Mouse (Mus musculus): ENCODE measurements at regions not wholly inside any gene's neighbourhood (a gene's known extent, or its start where the extent isn't known, plus 50 kb on each side); places are given as distances from the start of the nearest gene placed in this dataset.
A peak's percentile ranks its signal among the peaks of the same experiment; 100 is the strongest.

DNA sequence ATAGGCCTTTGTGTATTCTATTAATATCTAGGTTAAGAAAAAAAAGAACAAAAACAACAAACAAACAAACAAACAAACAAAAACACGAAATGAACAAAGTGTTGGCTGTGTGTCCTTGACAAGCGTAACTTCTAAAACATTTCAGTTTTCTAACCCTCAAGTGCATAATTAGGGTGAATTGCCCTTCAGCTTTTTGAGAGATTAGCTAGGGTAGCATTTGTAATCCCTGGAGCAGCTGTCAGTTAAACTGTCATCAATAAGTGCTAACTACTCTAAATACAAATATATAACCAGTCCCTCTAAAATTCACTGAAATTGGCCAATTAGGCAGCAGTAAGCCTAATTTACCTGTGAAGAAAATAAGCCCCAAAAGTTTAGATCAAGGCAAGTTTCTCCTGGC lies 467.6 kb downstream of the Gabrg2 start:
- Histone ChIP-seq H3K4me3 (ENCODE audit: insufficient read depth, low read length) (no peak overlapping the region), H3K4me1 (ENCODE audit: control insufficient read depth, insufficient read depth, low read length) (no peaks in the 10 kb centered on the region; the same call in 1 of the 2 replicates), H3K27ac (ENCODE audit: insufficient read depth, low read length) (no peak overlapping the region)
- no peak for TF ChIP-seq CTCF (IDR thresholded peaks at IDR 0.05; ENCODE audit: extremely low read depth, insufficient read depth, low read length)
- no peak for TF ChIP-seq POLR2A (IDR thresholded peaks at IDR 0.05; ENCODE audit: extremely low read depth, insufficient read depth, low read length)

DNA sequence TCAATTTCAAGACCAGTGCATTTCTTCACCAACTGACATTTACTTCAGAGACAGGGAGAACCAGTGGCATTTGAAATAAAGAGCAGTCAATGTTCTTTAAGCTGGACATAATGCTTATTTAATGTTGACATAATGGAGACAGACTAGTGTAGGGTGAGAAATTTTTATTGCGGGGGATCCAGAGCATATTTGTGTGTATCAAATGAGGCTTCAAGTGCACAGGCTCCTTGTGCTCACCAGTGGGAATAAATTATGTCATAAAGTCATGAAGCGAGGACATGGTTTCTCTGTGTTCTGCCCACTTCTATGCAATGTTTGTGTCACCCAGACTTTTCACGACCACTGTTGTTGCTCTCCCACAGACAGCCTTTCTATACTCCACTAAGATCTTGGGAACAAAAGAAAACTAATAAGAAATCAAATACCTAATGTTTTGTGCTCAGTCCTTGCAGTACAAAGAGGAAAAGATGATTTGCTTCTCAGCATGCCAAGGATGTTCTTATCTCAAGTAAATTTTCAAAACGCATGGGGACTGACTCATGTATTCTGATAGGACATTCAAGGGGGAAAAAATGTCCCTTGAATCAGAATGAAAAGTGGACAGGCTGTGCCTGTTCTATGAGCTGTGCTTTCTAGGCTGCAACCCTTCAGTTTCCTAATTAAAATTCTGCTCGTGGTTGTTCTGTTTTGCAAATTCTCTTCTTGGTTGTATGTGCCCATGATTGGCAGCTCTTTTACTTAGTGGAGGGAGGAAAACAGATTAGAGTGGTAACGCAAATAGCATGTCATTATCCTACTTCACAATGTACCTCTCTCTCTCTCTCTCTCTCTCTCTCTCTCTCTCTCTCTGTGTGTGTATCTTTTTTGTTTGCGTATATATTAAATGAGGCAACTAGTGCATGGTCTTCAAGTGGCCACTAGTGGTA lies 468.4 kb downstream of the Gabrg2 start:
- TF ChIP-seq POLR2A (IDR thresholded peaks at IDR 0.05; ENCODE audit: extremely low read depth, insufficient read depth, low read length) (no peak), CTCF (IDR thresholded peaks at IDR 0.05; ENCODE audit: extremely low read depth, insufficient read depth, low read length) (no peak)
- Histone ChIP-seq H3K4me3 (ENCODE audit: insufficient read depth, low read length) (no peak overlapping the region), H3K27ac (ENCODE audit: insufficient read depth, low read length) (no peak overlapping the region), H3K4me1 (ENCODE audit: control insufficient read depth, insufficient read depth, low read length) (no peaks in the 10 kb centered on the region; the same call in 1 of the 2 replicates)

DNA sequence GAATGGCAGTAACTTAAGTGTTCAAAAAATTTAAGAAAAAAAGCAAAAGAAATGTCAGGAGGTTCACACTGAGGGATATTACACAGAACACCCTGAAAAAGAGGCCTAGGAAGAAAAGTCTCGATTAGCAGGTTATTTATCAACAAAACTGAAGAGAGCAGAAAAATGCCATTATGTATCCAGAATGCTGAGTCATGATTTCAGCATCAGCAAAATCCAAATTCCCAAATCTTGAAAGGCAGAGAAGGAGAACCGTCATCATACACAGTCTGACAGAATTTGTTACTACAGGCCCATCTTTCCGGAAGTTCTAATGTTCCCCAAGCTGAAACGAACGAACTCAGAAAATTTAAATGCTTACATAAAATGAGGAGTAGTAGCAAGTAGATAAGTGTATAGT lies 475.7 kb downstream of the Gabrg2 start:
- Histone ChIP-seq H3K27ac (ENCODE audit: insufficient read depth, low read length) (no peak overlapping the region), H3K4me1 (ENCODE audit: control insufficient read depth, insufficient read depth, low read length) (no peaks in the 10 kb centered on the region), H3K4me3 (ENCODE audit: insufficient read depth, low read length) (no peak overlapping the region)
- TF ChIP-seq CTCF (IDR thresholded peaks at IDR 0.05; ENCODE audit: extremely low read depth, insufficient read depth, low read length) (no peak), POLR2A (IDR thresholded peaks at IDR 0.05; ENCODE audit: extremely low read depth, insufficient read depth, low read length) (no peak)

DNA sequence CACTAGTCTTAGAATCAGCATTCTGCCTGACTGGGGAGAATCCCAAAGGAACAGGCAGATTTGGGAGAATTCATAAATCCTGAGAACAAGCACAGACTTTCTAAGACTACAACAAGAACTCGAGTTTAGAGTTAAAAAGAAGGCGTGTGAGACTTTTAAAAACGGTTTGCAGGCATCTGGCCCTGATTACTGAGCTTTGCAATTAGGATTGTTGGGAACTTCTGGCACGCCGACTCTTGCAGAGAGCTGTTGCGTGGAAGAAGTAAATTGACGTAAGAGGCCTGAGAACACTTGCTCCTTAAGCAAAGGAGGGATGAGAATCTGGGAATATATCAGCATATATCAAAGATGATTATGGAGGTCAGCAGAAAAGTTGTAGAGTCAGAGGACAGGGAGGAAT lies 507.4 kb downstream of the Gabrg2 start:
- TF ChIP-seq POLR2A (IDR thresholded peaks at IDR 0.05; ENCODE audit: extremely low read depth, insufficient read depth, low read length) = no peak
- no peak for TF ChIP-seq CTCF (IDR thresholded peaks at IDR 0.05; ENCODE audit: extremely low read depth, insufficient read depth, low read length)
- H3K4me3 ChIP-seq (ENCODE audit: insufficient read depth, low read length) = no peak overlapping the region
- peaks cover 2% of the 10 kb centered on the region; the same call in 1 of the 2 replicates for H3K4me1 ChIP-seq (ENCODE audit: control insufficient read depth, insufficient read depth, low read length)
- no peak overlapping the region for H3K27ac ChIP-seq (ENCODE audit: insufficient read depth, low read length)

DNA sequence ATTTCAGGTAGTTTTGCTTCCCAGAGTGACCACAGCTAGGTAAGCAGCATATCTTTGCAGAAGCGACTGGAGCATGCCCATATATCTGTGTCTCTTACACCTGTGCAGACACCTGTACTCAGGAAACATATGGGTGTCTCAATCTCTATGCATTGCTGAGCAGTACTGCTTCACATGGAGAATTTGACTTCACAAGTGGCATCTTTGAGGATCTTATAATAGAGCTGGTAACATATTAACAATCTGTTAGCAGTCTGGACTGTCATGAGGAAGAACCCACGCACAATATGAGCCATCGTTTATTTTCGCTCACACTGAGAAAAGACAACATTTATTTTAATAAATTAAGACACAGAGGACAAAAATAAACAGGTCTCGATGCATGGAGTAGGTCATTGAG lies 508.7 kb downstream of the Gabrg2 start:
- H3K4me3 ChIP-seq (ENCODE audit: insufficient read depth, low read length) = no peak overlapping the region
- TF ChIP-seq CTCF (IDR thresholded peaks at IDR 0.05; ENCODE audit: extremely low read depth, insufficient read depth, low read length) = no peak
- no peak for TF ChIP-seq POLR2A (IDR thresholded peaks at IDR 0.05; ENCODE audit: extremely low read depth, insufficient read depth, low read length)
- peaks cover 2% of the 10 kb centered on the region; the same call in 1 of the 2 replicates for H3K4me1 ChIP-seq (ENCODE audit: control insufficient read depth, insufficient read depth, low read length)
- peak overlapping the region; percentile 40; the same call in 1 of the 2 replicates for H3K27ac ChIP-seq (ENCODE audit: insufficient read depth, low read length)

DNA sequence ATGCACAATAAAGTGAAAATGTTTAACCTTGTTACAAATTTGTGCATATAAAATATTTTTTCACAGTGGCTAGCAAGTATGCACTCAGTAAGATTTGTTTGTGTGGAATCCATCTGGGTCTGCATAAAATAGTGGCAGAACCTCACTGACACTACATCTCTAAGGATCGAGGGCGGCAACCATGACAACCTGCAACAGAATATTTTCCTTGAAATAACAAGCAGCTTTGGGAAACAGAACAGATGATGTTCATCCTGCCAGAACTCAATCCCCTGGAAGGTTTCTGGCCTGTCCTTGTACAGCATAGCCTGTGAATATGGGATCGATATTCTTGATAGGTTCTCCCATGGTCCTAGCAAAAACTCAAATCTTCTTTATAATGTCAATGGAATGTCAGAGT lies 509.4 kb downstream of the Gabrg2 start:
- H3K4me1 ChIP-seq (ENCODE audit: control insufficient read depth, insufficient read depth, low read length) = peaks cover 2% of the 10 kb centered on the region; the same call in 1 of the 2 replicates
- TF ChIP-seq POLR2A (IDR thresholded peaks at IDR 0.05; ENCODE audit: extremely low read depth, insufficient read depth, low read length) (no peak), CTCF (IDR thresholded peaks at IDR 0.05; ENCODE audit: extremely low read depth, insufficient read depth, low read length) (no peak)
- no peak overlapping the region for H3K4me3 ChIP-seq (ENCODE audit: insufficient read depth, low read length)
- H3K27ac ChIP-seq (ENCODE audit: insufficient read depth, low read length) = peak overlapping the region; percentile 29; the same call in 1 of the 2 replicates

DNA sequence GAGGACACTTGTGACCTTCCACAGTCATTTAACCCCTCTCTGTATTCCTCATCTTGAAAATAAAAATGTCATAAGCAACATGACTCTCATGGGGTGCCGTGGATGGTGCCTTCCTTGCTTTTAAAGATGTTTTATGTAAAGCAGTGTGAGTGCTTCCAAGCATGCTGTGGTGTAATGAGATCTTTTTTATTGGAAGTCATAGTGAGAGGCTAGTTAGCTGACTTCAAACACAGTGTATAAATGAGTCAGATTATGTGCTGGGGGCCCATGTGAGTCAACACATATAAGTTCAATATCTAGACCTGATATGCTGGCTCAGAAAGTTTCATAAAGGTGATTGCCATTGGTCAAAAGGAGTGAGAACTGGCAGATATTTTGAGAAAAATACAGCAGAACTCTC lies 516.8 kb downstream of the Gabrg2 start:
- no peak overlapping the region for H3K27ac ChIP-seq (ENCODE audit: insufficient read depth, low read length)
- no peak overlapping the region for H3K4me3 ChIP-seq (ENCODE audit: insufficient read depth, low read length)
- TF ChIP-seq CTCF (IDR thresholded peaks at IDR 0.05; ENCODE audit: extremely low read depth, insufficient read depth, low read length) (no peak), POLR2A (IDR thresholded peaks at IDR 0.05; ENCODE audit: extremely low read depth, insufficient read depth, low read length) (no peak)
- no peaks in the 10 kb centered on the region for H3K4me1 ChIP-seq (ENCODE audit: control insufficient read depth, insufficient read depth, low read length)

DNA sequence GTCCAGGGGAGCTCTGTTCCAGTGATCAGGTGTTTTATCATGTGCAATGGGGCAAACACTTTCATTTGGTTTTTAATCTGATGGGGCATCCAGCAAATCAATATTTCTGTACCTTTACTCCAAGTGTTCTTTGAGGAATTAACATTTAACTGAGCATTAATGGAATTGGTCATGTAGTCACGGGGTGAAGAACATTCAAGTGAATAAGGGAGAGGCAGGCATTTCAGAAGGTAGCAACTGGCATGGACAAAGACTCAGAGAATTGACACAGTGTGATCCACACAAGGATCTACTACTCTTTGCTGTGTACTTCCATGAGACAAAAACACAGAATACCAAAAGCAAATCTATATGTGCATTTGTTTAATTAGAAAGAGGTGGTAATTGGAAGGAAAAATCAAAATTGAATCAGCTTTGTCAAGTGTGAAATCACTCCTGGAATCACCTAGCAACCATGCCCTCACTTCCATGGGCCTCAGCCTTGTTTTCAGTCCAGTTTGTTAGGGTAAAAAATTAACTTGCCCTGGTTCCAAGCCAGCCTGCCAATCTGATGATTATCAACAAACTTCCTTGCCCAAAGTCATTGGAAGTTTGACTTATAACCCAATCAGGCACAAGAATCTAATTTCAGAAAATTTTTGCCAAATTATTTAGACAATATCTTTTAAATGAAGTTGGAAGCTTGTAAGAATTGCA lies 529.6 kb downstream of the Gabrg2 start:
- Histone ChIP-seq H3K4me1 (ENCODE audit: control insufficient read depth, insufficient read depth, low read length) (no peaks in the 10 kb centered on the region), H3K4me3 (ENCODE audit: insufficient read depth, low read length) (no peak overlapping the region), H3K27ac (ENCODE audit: insufficient read depth, low read length) (no peak overlapping the region)
- TF ChIP-seq POLR2A (IDR thresholded peaks at IDR 0.05; ENCODE audit: extremely low read depth, insufficient read depth, low read length) (no peak), CTCF (IDR thresholded peaks at IDR 0.05; ENCODE audit: extremely low read depth, insufficient read depth, low read length) (no peak)

DNA sequence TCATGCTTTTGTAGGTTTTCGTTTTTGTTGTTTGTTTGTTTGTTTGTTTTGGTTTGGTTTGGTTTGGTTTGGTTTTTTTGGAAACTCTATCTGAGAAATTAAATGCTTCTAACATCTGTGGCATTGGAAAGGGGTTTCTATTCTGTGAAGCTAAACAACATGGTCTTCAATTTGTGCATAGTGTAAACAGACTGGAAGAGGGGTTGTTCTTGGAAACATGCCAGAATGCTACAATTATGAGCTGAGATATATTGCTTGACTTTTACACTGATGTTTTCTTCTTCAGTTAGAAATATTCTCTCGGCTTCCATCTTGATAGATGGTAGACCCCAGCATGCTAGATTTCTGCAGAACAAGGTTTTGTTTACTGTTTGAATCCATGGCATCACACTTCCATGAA lies 533.3 kb downstream of the Gabrg2 start:
- no peak overlapping the region for H3K27ac ChIP-seq (ENCODE audit: insufficient read depth, low read length)
- H3K4me3 ChIP-seq (ENCODE audit: insufficient read depth, low read length) = no peak overlapping the region
- H3K4me1 ChIP-seq (ENCODE audit: control insufficient read depth, insufficient read depth, low read length) = no peaks in the 10 kb centered on the region
- TF ChIP-seq CTCF (IDR thresholded peaks at IDR 0.05; ENCODE audit: extremely low read depth, insufficient read depth, low read length) (no peak), POLR2A (IDR thresholded peaks at IDR 0.05; ENCODE audit: extremely low read depth, insufficient read depth, low read length) (no peak)
